Mouse (Mus musculus): ENCODE data around the gene 4931406P16Rik. TPM values are rescaled to one million over a fixed set of nuclear protein-coding genes. Genes with fewer than 3 reads are reported as not detected.

The 4931406P16Rik gene
- total RNA-seq (2023), result 10 to 100 TPM; 53.2 to 69.7 TPM

GRCm38 (mm10) chr7:34313443-34313875, at the start of gene 4931406P16Rik:
TSS of gene 4931406P16Rik (minus strand) at chr7:34313551.

GRCm38 (mm10) chr7:34250738-34251137, 62.6 kb downstream of the 4931406P16Rik start, which contains the start of gene Gm6096:
TSS of gene Gm6096 (plus strand) at chr7:34251038.

GRCm38 (mm10) chr7:34230116-34230515, 83.2 kb downstream of the 4931406P16Rik start, which contains the start of gene Gpi1:
TSS of gene Gpi1 (minus strand) at chr7:34230336.

GRCm38 (mm10) chr7:34196132-34197128, 116.9 kb downstream of the 4931406P16Rik start, which contains the start of gene Pdcd2l:
TSS of gene Pdcd2l (minus strand) at chr7:34196661.

Other genes starting within 250 kb of the 4931406P16Rik start
- not detected for gene Scgb1b30, start 218.1 kb downstream of the 4931406P16Rik start, total RNA-seq (2023)
- gene Wtip, start 180.3 kb downstream of the 4931406P16Rik start, total RNA-seq (2023), result not detected
- 10 to 100 TPM; 74.9 to 88.4 TPM for gene Uba2, start 144.0 kb downstream of the 4931406P16Rik start, total RNA-seq (2023)
- gene Pdcd2l, start 116.9 kb downstream of the 4931406P16Rik start, total RNA-seq (2023), result 10 to 100 TPM; 26.7 to 27.1 TPM
- 100 to 1,000 TPM; 255 to 292 TPM for gene Gpi1, start 83.2 kb downstream of the 4931406P16Rik start, total RNA-seq (2023)
- not detected for gene Gm6096, start 62.5 kb downstream of the 4931406P16Rik start, total RNA-seq (2023)
- gene Lsm14a, start 79.8 kb upstream of the 4931406P16Rik start, total RNA-seq (2023), result 100 to 1,000 TPM; 198 to 206 TPM